ENCODE assay signal across 11 mouse cellular contexts in genomic region chr10:59981336-59981735, GRCm38 (mm10). TPM values are rescaled to one million over a fixed set of nuclear protein-coding genes. Genes with fewer than 3 reads are reported as not detected.
DNase-seq lines count a peak whose midpoint lies in the region; ATAC-seq and TF ChIP-seq lines count a peak whose summit lies in the region.
"Had no signal": no experiment of that assay in that cellular context is flagged by ENCODE, and none has a peak within 500 bp of the region (broad histone marks: within the 10 kb centered on the region; RNA-seq: fewer than 3 reads in every experiment).

No protein-coding gene starts in this region.

- in situ Hi-C loops in CH12.LX (cut with MboI; ENCODE audit: low pct_ligation_motif_present, low pct_unique_long_range_greater_than_20kb, low sequenced_read_pairs) = loop anchor here (5.0 kb wide), 1 partner anchor 34 kb away; no protein-coding TSS in a partner anchor

- H3K4me3 ChIP-seq in hindbrain, embryonic 16.5 days (ENCODE audit: low read length) = no peak overlapping the region
- H3K4me3 ChIP-seq in hindbrain, embryonic 11.5 days (ENCODE audit: low read depth, low read length) = no peak overlapping the region
- no peak overlapping the region for H3K4me3 ChIP-seq in CH12.LX (replicated peaks in 1 of 3; ENCODE audit: low read depth in 2 of 3, low read length in 2 of 3, poor library complexity in 1 of 3)
- no peak overlapping the region for H3K4me3 ChIP-seq in embryonic facial prominence, embryonic 12.5 days
- H3K4me3 ChIP-seq: erythroblast, embryonic 14.5 days; midbrain, embryonic 12.5 days had no signal

- H3K79me2 ChIP-seq in CH12.LX (replicated peaks; ENCODE audit: control insufficient read depth, extremely low read depth, insufficient read depth, poor library complexity, severe bottlenecking) = no peaks in the 10 kb centered on the region

- WGBS in hindbrain, embryonic 16.5 days = 82% methylated on average over 4 of the region's 4 CpGs
- 75% methylated on average over 4 of the region's 4 CpGs for WGBS in hindbrain, embryonic 11.5 days
- WGBS in embryonic facial prominence, embryonic 12.5 days = 68% methylated on average over 4 of the region's 4 CpGs

- no peak for DNase-seq in hindbrain, embryonic 11.5 days (ENCODE audit: low spot score)
- DNase-seq in CH12.LX (ENCODE audit: extremely low read depth) = no peak
- peak; percentile 59 for DNase-seq in naive thymus-derived CD4-positive, alpha-beta T cell, adult 2 months (ENCODE audit: low read depth)
- no peak for DNase-seq in adrenal gland, adult 18-20 months (ENCODE audit: low spot score in 2 of 2)
- DNase-seq in kidney, adult 18-20 months = no peak

- H3K27me3 ChIP-seq in hindbrain, embryonic 16.5 days (replicated peaks; ENCODE audit: control insufficient read depth, insufficient read depth, low read length) = no peaks in the 10 kb centered on the region
- H3K27me3 ChIP-seq in hindbrain, embryonic 11.5 days (ENCODE audit: control insufficient read depth, insufficient read depth, low read length) = no peaks in the 10 kb centered on the region
- no peaks in the 10 kb centered on the region for H3K27me3 ChIP-seq in CH12.LX (replicated peaks)
- no peaks in the 10 kb centered on the region for H3K27me3 ChIP-seq in embryonic facial prominence, embryonic 12.5 days
- H3K27me3 ChIP-seq: midbrain, embryonic 12.5 days; Patski had no signal

- TF ChIP-seq CTCF in CH12.LX (conservative IDR thresholded peaks at IDR 0.05 in 1 of 2, IDR thresholded peaks at IDR 0.05 in 1 of 2; ENCODE audit: low read depth in 2 of 2, low read length in 2 of 2) = no peak

- no peak for TF ChIP-seq EP300 in CH12.LX (IDR thresholded peaks at IDR 0.05; ENCODE audit: low read length)

- H3K9ac ChIP-seq in hindbrain, embryonic 16.5 days (ENCODE audit: low read depth, low read length) = no peak overlapping the region
- no peak overlapping the region for H3K9ac ChIP-seq in hindbrain, embryonic 11.5 days (ENCODE audit: low read depth, low read length)
- H3K9ac ChIP-seq in CH12.LX (ENCODE audit: insufficient read depth, low read depth) = no peak overlapping the region
- H3K9ac ChIP-seq in embryonic facial prominence, embryonic 12.5 days = no peak overlapping the region
- H3K9ac ChIP-seq: midbrain, embryonic 12.5 days had no signal

- no peak for ATAC-seq in hindbrain, embryonic 16.5 days
- no peak for ATAC-seq in hindbrain, embryonic 11.5 days (ENCODE audit: low FRiP score)
- no peak for ATAC-seq in embryonic facial prominence, embryonic 12.5 days (ENCODE audit: insufficient number of reproducible peaks, insufficient read depth, low FRiP score, low TSS enrichment)
- ATAC-seq: intestine, embryonic 16.5 days; Patski had no signal

- H3K4me1 ChIP-seq in hindbrain, embryonic 16.5 days (ENCODE audit: control insufficient read depth, insufficient read depth, low read depth, low read length) = peaks cover 8% of the 10 kb centered on the region
- H3K4me1 ChIP-seq in hindbrain, embryonic 11.5 days (replicated peaks; ENCODE audit: control insufficient read depth, insufficient read depth, low read length) = no peaks in the 10 kb centered on the region
- H3K4me1 ChIP-seq in CH12.LX (ENCODE audit: control insufficient read depth in 1 of 2, insufficient read depth in 2 of 2) = peaks cover 31 to 87% of the 10 kb centered on the region in 2 experiments
- H3K4me1 ChIP-seq in embryonic facial prominence, embryonic 12.5 days = peaks cover 18% of the 10 kb centered on the region

- peak overlapping the region; percentile 31; the same call in 1 of the 2 replicates for H3K27ac ChIP-seq in hindbrain, embryonic 16.5 days (ENCODE audit: low read depth, low read length)
- no peak overlapping the region for H3K27ac ChIP-seq in hindbrain, embryonic 11.5 days (ENCODE audit: low read depth, low read length)
- H3K27ac ChIP-seq in CH12.LX (ENCODE audit: insufficient read depth, low read depth) = peak overlapping the region; percentile 89
- H3K27ac ChIP-seq in embryonic facial prominence, embryonic 12.5 days = 0 out of 2 replicates have a peak overlapping the region, but pooled peaks have one; percentile 31
- H3K27ac ChIP-seq: midbrain, embryonic 12.5 days had no signal

- no peak for TF ChIP-seq RAD21 in CH12.LX (IDR thresholded peaks at IDR 0.05; ENCODE audit: low read depth, low read length)

- H3K9me3 ChIP-seq in hindbrain, embryonic 16.5 days (ENCODE audit: control insufficient read depth, low read length) = no peaks in the 10 kb centered on the region
- no peaks in the 10 kb centered on the region for H3K9me3 ChIP-seq in hindbrain, embryonic 11.5 days (ENCODE audit: control insufficient read depth, low read length)
- H3K9me3 ChIP-seq in CH12.LX (replicated peaks; ENCODE audit: low read length) = no peaks in the 10 kb centered on the region
- H3K9me3 ChIP-seq in embryonic facial prominence, embryonic 12.5 days = no peaks in the 10 kb centered on the region
- H3K9me3 ChIP-seq: midbrain, embryonic 12.5 days had no signal

- no peak overlapping the region for H3K4me2 ChIP-seq in hindbrain, embryonic 16.5 days (ENCODE audit: low read length)
- H3K4me2 ChIP-seq in hindbrain, embryonic 11.5 days (replicated peaks; ENCODE audit: low read depth, low read length) = no peak overlapping the region
- peak overlapping the region; percentile 14; the same call in 1 of the 2 replicates for H3K4me2 ChIP-seq in CH12.LX (ENCODE audit: insufficient read depth, low read depth, poor library complexity, severe bottlenecking)
- no peak overlapping the region for H3K4me2 ChIP-seq in embryonic facial prominence, embryonic 12.5 days (replicated peaks)
- H3K4me2 ChIP-seq: midbrain, embryonic 12.5 days had no signal

- dilution Hi-C loops in CH12.LX (cut with MboI; ENCODE audit: extremely low pct_ligation_motif_present, extremely low pct_unique_long_range_greater_than_20kb, low sequenced_read_pairs) = no loop called here

- H3K36me3 ChIP-seq in hindbrain, embryonic 16.5 days (ENCODE audit: control insufficient read depth, insufficient read depth, low read length) = no peaks in the 10 kb centered on the region
- no peaks in the 10 kb centered on the region for H3K36me3 ChIP-seq in hindbrain, embryonic 11.5 days (ENCODE audit: control insufficient read depth, insufficient read depth, low read length)
- H3K36me3 ChIP-seq in CH12.LX (replicated peaks in 1 of 2; ENCODE audit: control insufficient read depth in 1 of 2, insufficient read depth in 1 of 2, low read length in 1 of 2) = peaks cover 7 to 19% of the 10 kb centered on the region in 2 experiments
- H3K36me3 ChIP-seq in embryonic facial prominence, embryonic 12.5 days = peaks cover 21% of the 10 kb centered on the region

- no peak for TF ChIP-seq POLR2A in CH12.LX (IDR thresholded peaks at IDR 0.05; ENCODE audit: low read depth, low read length)

TF ChIP-seq in CH12.LX, 34 proteins besides CTCF, POLR2A, EP300 and RAD21:
- no peak for TF ChIP-seq ELF1 (IDR thresholded peaks at IDR 0.05; ENCODE audit: low read depth, low read length)
- no peak for TF ChIP-seq JUN (IDR thresholded peaks at IDR 0.05; ENCODE audit: insufficient read depth, low read depth, low read length)
- no peak for TF ChIP-seq JUND (conservative IDR thresholded peaks at IDR 0.05; ENCODE audit: low read depth, low read length)

RNA-seq across cellular contexts. Expression of gene Ascc1, which starts 21.3 kb away (rescaled TPM):
- 47.7 and 48.3 TPM in 2 replicates for polyA plus RNA-seq in hindbrain, embryonic 16.5 days (2015; fragmentation: Nextera tagmentation; extraction: Ambion mirVana)
- 41.1 and 42.9 TPM in 2 replicates for polyA plus RNA-seq in hindbrain, embryonic 11.5 days (2014; fragmentation: Nextera tagmentation; extraction: Ambion mirVana)
- total RNA-seq in CH12.LX (2012; rRNA removed) (18.1 and 25.4 TPM in 2 replicates), CH12.LX (2014; rRNA removed) (20.1 and 21.0 TPM in 2 replicates)
- polyA plus RNA-seq in CH12.LX (2012; ENCODE audit: insufficient read length, low read depth) = 25.5 and 30.7 TPM in 2 replicates
- 41.8 and 41.9 TPM in 2 replicates for polyA plus RNA-seq in embryonic facial prominence, embryonic 12.5 days (2016; fragmentation: Nextera tagmentation; extraction: Ambion mirVana)
- 10 to 100 TPM; 26.1 to 33.7 TPM for total RNA-seq in adrenal gland, adult 18-20 months (2021)

RNA-seq across cellular contexts. Expression of gene Anapc16, which starts 21.6 kb away (rescaled TPM):
- polyA plus RNA-seq in hindbrain, embryonic 16.5 days (2015; fragmentation: Nextera tagmentation; extraction: Ambion mirVana) = 101 and 116 TPM in 2 replicates
- 97.1 and 115 TPM in 2 replicates for polyA plus RNA-seq in hindbrain, embryonic 11.5 days (2014; fragmentation: Nextera tagmentation; extraction: Ambion mirVana)
- total RNA-seq in CH12.LX (2012; rRNA removed) = 66.4 and 67.6 TPM in 2 replicates
- 64.9 and 65.3 TPM in 2 replicates for total RNA-seq in CH12.LX (2014; rRNA removed)
- polyA plus RNA-seq in CH12.LX (2012; ENCODE audit: insufficient read length, low read depth) = 43.9 and 50.8 TPM in 2 replicates
- 125 TPM in 2 replicates for polyA plus RNA-seq in embryonic facial prominence, embryonic 12.5 days (2016; fragmentation: Nextera tagmentation; extraction: Ambion mirVana)
- total RNA-seq in adrenal gland, adult 18-20 months (2021) = 10 to 100 TPM; 54.7 to 85.8 TPM

RNA-seq across cellular contexts. Expression of gene Ddit4, which starts 29.7 kb away (rescaled TPM):
- polyA plus RNA-seq in hindbrain, embryonic 16.5 days (2015; fragmentation: Nextera tagmentation; extraction: Ambion mirVana) = 75.3 and 97.1 TPM in 2 replicates
- polyA plus RNA-seq in hindbrain, embryonic 11.5 days (2014; fragmentation: Nextera tagmentation; extraction: Ambion mirVana) = 4.6 and 5.5 TPM in 2 replicates
- total RNA-seq in CH12.LX (2012; rRNA removed) (45.7 and 136 TPM in 2 replicates), CH12.LX (2014; rRNA removed) (37.5 and 50.6 TPM in 2 replicates)
- polyA plus RNA-seq in CH12.LX (2012; ENCODE audit: insufficient read length, low read depth) = 38.9 and 39.5 TPM in 2 replicates
- 81.2 and 92.3 TPM in 2 replicates for polyA plus RNA-seq in embryonic facial prominence, embryonic 12.5 days (2016; fragmentation: Nextera tagmentation; extraction: Ambion mirVana)
- 10 to 100 TPM; 29.5 to 69.3 TPM for total RNA-seq in adrenal gland, adult 18-20 months (2021)
